Mouse (Mus musculus): ENCODE data around the gene Gm42669. TPM values are rescaled to one million over a fixed set of nuclear protein-coding genes. Genes with fewer than 3 reads are reported as not detected.

The Gm42669 gene
- total and polyA plus RNA-seq, 3 experiments, result 0.04 to 0.21 TPM; not detected in 1

- Histone ChIP-seq H3K9me3 (replicated peaks; ENCODE audit: insufficient read depth, low read length) (no peaks in the 10 kb centered on the region), H3K27ac (ENCODE audit: control insufficient read depth, low read depth, low read length) (no peak overlapping the region), H3K4me1 (ENCODE audit: control insufficient read depth in 1 of 2, insufficient read depth in 2 of 2, low read length in 2 of 2) (peaks cover 0 to 3% of the 10 kb centered on the region in 2 experiments; a peak in 1 of 4 replicates), H3K36me3 (ENCODE audit: control insufficient read depth in 1 of 2, insufficient read depth in 2 of 2, low read length in 2 of 2) (no peaks in the 10 kb centered on the region), H3K79me2 (ENCODE audit: control insufficient read depth, insufficient read depth, low read length, poor library complexity) (no peaks in the 10 kb centered on the region), H3K4me3 (ENCODE audit: control insufficient read depth in 1 of 2, insufficient read depth in 1 of 2, low read depth in 2 of 2, low read length in 2 of 2) (no peak overlapping the region), H3K9ac (ENCODE audit: control insufficient read depth, low read depth, low read length, poor library complexity, severe bottlenecking) (no peak overlapping the region), H3K27me3 (ENCODE audit: control insufficient read depth in 1 of 2, insufficient read depth in 2 of 2, low read length in 2 of 2) (no peaks in the 10 kb centered on the region)
- no peak for DNase-seq (ENCODE audit: low read depth, low spot score)
- no peak for TF ChIP-seq RAD21 (IDR thresholded peaks at IDR 0.05; ENCODE audit: low read depth, low read length)
- no peak for TF ChIP-seq TAL1 (IDR thresholded peaks at IDR 0.05; ENCODE audit: low read length)
- no peak for TF ChIP-seq MAFK (IDR thresholded peaks at IDR 0.05; ENCODE audit: borderline replicate concordance, low read depth, low read length)
These were observed 9.6 kb upstream of the Gm42669 start for GRCm38 (mm10) chr5:107497519-107498501.

- no peak overlapping the region for H3K9ac ChIP-seq (ENCODE audit: control insufficient read depth, low read depth, low read length, poor library complexity, severe bottlenecking)
- no peak for DNase-seq (ENCODE audit: low read depth, low spot score)
- H3K4me3 ChIP-seq (ENCODE audit: control insufficient read depth in 1 of 2, insufficient read depth in 1 of 2, low read depth in 2 of 2, low read length in 2 of 2), result no peak overlapping the region
These were observed 8.6 kb upstream of the Gm42669 start for GRCm38 (mm10) chr5:107498806-107499310.

GRCm38 (mm10) chr5:107499891-107500535, 7.4 kb upstream of the Gm42669 start:
- Histone ChIP-seq H3K36me3 (ENCODE audit: control insufficient read depth in 1 of 2, insufficient read depth in 2 of 2, low read length in 2 of 2) (no peaks in the 10 kb centered on the region), H3K27me3 (ENCODE audit: control insufficient read depth in 1 of 2, insufficient read depth in 2 of 2, low read length in 2 of 2) (no peaks in the 10 kb centered on the region), H3K9ac (ENCODE audit: control insufficient read depth, low read depth, low read length, poor library complexity, severe bottlenecking) (no peak overlapping the region), H3K79me2 (ENCODE audit: control insufficient read depth, insufficient read depth, low read length, poor library complexity) (no peaks in the 10 kb centered on the region), H3K4me3 (ENCODE audit: control insufficient read depth in 1 of 2, insufficient read depth in 1 of 2, low read depth in 2 of 2, low read length in 2 of 2) (no peak overlapping the region), H3K9me3 (replicated peaks; ENCODE audit: insufficient read depth, low read length) (no peaks in the 10 kb centered on the region), H3K27ac (ENCODE audit: control insufficient read depth, low read depth, low read length) (no peak overlapping the region), H3K4me1 (ENCODE audit: control insufficient read depth in 1 of 2, insufficient read depth in 2 of 2, low read length in 2 of 2) (no peaks in the 10 kb centered on the region)
- no peak for DNase-seq (ENCODE audit: low read depth, low spot score)
- no peak for TF ChIP-seq MAFK (IDR thresholded peaks at IDR 0.05; ENCODE audit: borderline replicate concordance, low read depth, low read length)
- TF ChIP-seq ZC3H11A (IDR thresholded peaks at IDR 0.05; ENCODE audit: low read depth, low read length), result no peak
- no peak for TF ChIP-seq EP300 (IDR thresholded peaks at IDR 0.05; ENCODE audit: low read depth in 1 of 2, low read length in 2 of 2)
- TF ChIP-seq TBP (IDR thresholded peaks at IDR 0.05; ENCODE audit: low read depth, low read length), result no peak
- no peak for TF ChIP-seq MXI1 (IDR thresholded peaks at IDR 0.05; ENCODE audit: low read depth, low read length)
- TF ChIP-seq ZNF384 (IDR thresholded peaks at IDR 0.05; ENCODE audit: low read depth, low read length), result no peak
- no peak for TF ChIP-seq BHLHE40 (IDR thresholded peaks at IDR 0.05; ENCODE audit: borderline replicate concordance, low read depth, low read length)
- no peak for TF ChIP-seq HCFC1 (IDR thresholded peaks at IDR 0.05; ENCODE audit: low read depth, low read length)
- TF ChIP-seq KAT2A (conservative IDR thresholded peaks at IDR 0.05; ENCODE audit: low read depth, low read length), result no peak
- no peak for TF ChIP-seq NRF1 (IDR thresholded peaks at IDR 0.05; ENCODE audit: insufficient read depth, low read depth, low read length, poor library complexity, severe bottlenecking)

More at GRCm38 (mm10) chr5:107498806-107499310, 8.6 kb upstream of the Gm42669 start:
- no peaks in the 10 kb centered on the region for H3K79me2 ChIP-seq (ENCODE audit: control insufficient read depth, insufficient read depth, low read length, poor library complexity)
- TF ChIP-seq HCFC1 (IDR thresholded peaks at IDR 0.05; ENCODE audit: low read depth, low read length), result no peak
- H3K27me3 ChIP-seq (ENCODE audit: control insufficient read depth in 1 of 2, insufficient read depth in 2 of 2, low read length in 2 of 2), result no peaks in the 10 kb centered on the region
- no peaks in the 10 kb centered on the region for H3K9me3 ChIP-seq (replicated peaks; ENCODE audit: insufficient read depth, low read length)
- H3K4me1 ChIP-seq (ENCODE audit: control insufficient read depth in 1 of 2, insufficient read depth in 2 of 2, low read length in 2 of 2), result no peaks in the 10 kb centered on the region
- H3K36me3 ChIP-seq (ENCODE audit: control insufficient read depth in 1 of 2, insufficient read depth in 2 of 2, low read length in 2 of 2), result no peaks in the 10 kb centered on the region
- no peak overlapping the region for H3K27ac ChIP-seq (ENCODE audit: control insufficient read depth, low read depth, low read length)
